8 mouse cellular contexts compared by ENCODE assay signal in the genomic region with DNA sequence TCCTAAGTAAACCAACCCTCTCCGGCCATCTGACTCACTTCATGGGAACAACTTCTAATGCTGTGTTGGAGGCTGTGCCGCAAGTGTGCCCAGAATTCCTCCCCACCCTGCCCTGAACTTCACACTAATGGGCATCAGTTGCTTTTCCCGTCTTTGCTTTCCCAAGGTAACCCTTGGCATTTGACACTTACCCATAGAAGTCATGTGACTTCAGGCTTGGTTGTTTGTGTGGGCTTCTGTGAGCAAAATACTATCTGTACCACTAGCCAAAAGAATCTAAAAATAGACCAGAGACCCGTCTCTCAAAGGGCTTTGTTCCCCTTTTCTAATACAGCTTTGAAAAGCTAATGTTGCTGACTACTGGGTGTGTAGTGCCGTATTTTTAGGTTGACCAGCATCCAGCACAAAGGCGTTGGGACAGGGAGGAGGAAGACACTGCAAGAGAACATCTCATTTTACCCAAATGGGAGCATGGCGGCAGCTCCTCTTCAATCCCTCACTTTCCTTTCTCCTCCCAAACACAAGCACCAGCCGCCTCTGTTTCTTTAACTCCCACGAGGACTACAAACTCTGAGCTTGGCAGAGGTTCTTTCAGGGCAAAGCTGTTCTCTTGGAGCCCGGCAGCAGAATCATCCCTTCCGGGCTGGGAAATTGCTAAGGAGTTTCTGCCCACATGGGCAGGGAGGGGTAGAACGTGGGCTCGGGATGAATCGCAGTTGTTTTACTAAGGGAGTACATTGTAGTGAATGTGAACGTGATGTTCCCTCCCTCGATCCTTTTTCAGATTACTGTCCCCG. TPM values are rescaled to one million over a fixed set of nuclear protein-coding genes. Genes with fewer than 3 reads are reported as not detected.
DNase-seq lines count a peak whose midpoint lies in the region; ATAC-seq lines count a peak whose summit lies in the region.

No protein-coding gene starts in this region.

- intact Hi-C loops in heart, postnatal 14 days (cut with DNase I): no loop called here

- H3K4me1 ChIP-seq in midbrain, embryonic 14.5 days (ENCODE audit: control insufficient read depth, insufficient read depth, low read length): no peaks in the 10 kb centered on the region
- H3K4me1 ChIP-seq in midbrain, embryonic 13.5 days (replicated peaks): no peaks in the 10 kb centered on the region
- H3K4me1 ChIP-seq in liver, embryonic 11.5 days (replicated peaks; ENCODE audit: control insufficient read depth, insufficient read depth, low read length): no peaks in the 10 kb centered on the region

- no peak overlapping the region for H3K4me3 ChIP-seq in midbrain, embryonic 14.5 days (replicated peaks; ENCODE audit: low read depth, low read length)
- no peak overlapping the region for H3K4me3 ChIP-seq in midbrain, embryonic 13.5 days (replicated peaks)
- H3K4me3 ChIP-seq in liver, embryonic 11.5 days (ENCODE audit: low read depth, low read length): no peak overlapping the region

- no peaks in the 10 kb centered on the region for H3K27me3 ChIP-seq in midbrain, embryonic 14.5 days (ENCODE audit: control insufficient read depth, insufficient read depth, low read length)
- H3K27me3 ChIP-seq in midbrain, embryonic 13.5 days: no peaks in the 10 kb centered on the region
- no peaks in the 10 kb centered on the region for H3K27me3 ChIP-seq in liver, embryonic 11.5 days (replicated peaks; ENCODE audit: control insufficient read depth, insufficient read depth, low read length)
- no peaks in the 10 kb centered on the region for H3K27me3 ChIP-seq in splenic B cell, adult 2 months (ENCODE audit: control insufficient read depth, insufficient read depth, low read length, poor library complexity, severe bottlenecking)

- H3K9me3 ChIP-seq in midbrain, embryonic 14.5 days (ENCODE audit: control insufficient read depth, low read length): no peaks in the 10 kb centered on the region
- H3K9me3 ChIP-seq in midbrain, embryonic 13.5 days: no peaks in the 10 kb centered on the region
- H3K9me3 ChIP-seq in liver, embryonic 11.5 days (ENCODE audit: control insufficient read depth, low read length): no peaks in the 10 kb centered on the region

- DNase-seq in cerebellum, adult 18-20 months: peak; percentile 26 to 32
- DNase-seq in cerebellum, adult 11 months: no peak
- DNase-seq in midbrain, embryonic 14.5 days: peak; percentile 20
- peak; percentile 15 to 21 for DNase-seq in heart, postnatal 14 days
- no peak for DNase-seq in liver, embryonic 11.5 days (ENCODE audit: low spot score)
- DNase-seq in splenic B cell, adult 2 months (ENCODE audit: low read depth, low spot score): peak; percentile 54
- no peak for DNase-seq in adrenal gland, postnatal 25 days

- H3K27ac ChIP-seq in midbrain, embryonic 14.5 days (replicated peaks; ENCODE audit: low read depth, low read length): no peak overlapping the region
- no peak overlapping the region for H3K27ac ChIP-seq in midbrain, embryonic 13.5 days
- no peak overlapping the region for H3K27ac ChIP-seq in liver, embryonic 11.5 days (ENCODE audit: low read depth, low read length)

- WGBS in midbrain, embryonic 14.5 days: 68% methylated on average over 17 of the region's 17 CpGs
- WGBS in midbrain, embryonic 13.5 days: 70% methylated on average over 17 of the region's 17 CpGs
- 53% methylated on average over 17 of the region's 17 CpGs for WGBS in liver, embryonic 11.5 days

- no peak for ATAC-seq in midbrain, embryonic 14.5 days (ENCODE audit: low FRiP score, low TSS enrichment)
- ATAC-seq in midbrain, embryonic 13.5 days: no peak
- ATAC-seq in liver, embryonic 11.5 days (replicated peaks; ENCODE audit: low FRiP score): no peak

- H3K4me2 ChIP-seq in midbrain, embryonic 14.5 days (ENCODE audit: low read length): no peak overlapping the region
- H3K4me2 ChIP-seq in midbrain, embryonic 13.5 days (replicated peaks): no peak overlapping the region
- H3K4me2 ChIP-seq in liver, embryonic 11.5 days: peak overlapping the region; percentile 19; the same call in 1 of the 2 replicates

- H3K9ac ChIP-seq in midbrain, embryonic 14.5 days (replicated peaks; ENCODE audit: low read length): no peak overlapping the region
- H3K9ac ChIP-seq in midbrain, embryonic 13.5 days (replicated peaks): no peak overlapping the region
- H3K9ac ChIP-seq in liver, embryonic 11.5 days (ENCODE audit: low read depth, low read length): no peak overlapping the region

- no peaks in the 10 kb centered on the region for H3K36me3 ChIP-seq in midbrain, embryonic 14.5 days (ENCODE audit: control insufficient read depth, insufficient read depth, low read length)
- H3K36me3 ChIP-seq in midbrain, embryonic 13.5 days: no peaks in the 10 kb centered on the region
- H3K36me3 ChIP-seq in liver, embryonic 11.5 days (ENCODE audit: control insufficient read depth, insufficient read depth, low read length): no peaks in the 10 kb centered on the region
- H3K36me3 ChIP-seq in splenic B cell, adult 2 months (ENCODE audit: control insufficient read depth, insufficient read depth, low read length, poor library complexity, severe bottlenecking): no peaks in the 10 kb centered on the region

RNA-seq across cellular contexts. Expression of gene Osbpl11, which starts 6.4 kb away (rescaled TPM):
- 16.4 and 21.5 TPM in 2 replicates for polyA plus RNA-seq in midbrain, embryonic 14.5 days (2014; fragmentation: Nextera tagmentation; extraction: Ambion mirVana)
- polyA plus RNA-seq in midbrain, embryonic 13.5 days (2015; fragmentation: Nextera tagmentation; extraction: Ambion mirVana): 16.8 and 19.8 TPM in 2 replicates
- 10 to 100 TPM; 22.9 to 23.2 TPM for total RNA-seq in heart, postnatal 14 days (2021)
- 14.8 and 15.1 TPM in 2 replicates for polyA plus RNA-seq in liver, embryonic 11.5 days (2014; fragmentation: Nextera tagmentation; extraction: Ambion mirVana)
- total RNA-seq in adrenal gland, postnatal 25 days (2021): 40.1 and 42.8 TPM in 2 replicates

Comparison
In these comparisons a context has a peak if more than half of its experiments do, and no peak if none do; other contexts are left out.
1. DNase-seq: peak in cerebellum, adult 18-20 months (2 of 2), midbrain, embryonic 14.5 days (single experiment), heart, postnatal 14 days (2 of 2) and splenic B cell, adult 2 months (single experiment); none in cerebellum, adult 11 months (single experiment), liver, embryonic 11.5 days (single experiment) and adrenal gland, postnatal 25 days (single experiment).